Mouse (Mus musculus) embryonic facial prominence, embryonic 14.5 days (tissue): Measurements from ENCODE around the gene Cacng1. TPM values are rescaled to one million over a fixed set of nuclear protein-coding genes. Genes with fewer than 3 reads are reported as not detected.

ENCODE experiments used
- ATAC-seq: fragments of 200-750 bp; cut with Nextera tagmentation; 2 replicates; pipeline ENCODE4 v1.8.0; 2017; ENCODE audit warnings: low read depth, moderate number of reproducible peaks, moderate TSS enrichment
- DNase-seq: peaks from one replicate; pipeline ENCODE4 v3.0.0-alpha.2; 2015; ENCODE audit warnings: low spot score
- H3K27ac ChIP-seq: fragments of 300-500 bp; sonication (generic); replicated peaks from 2 replicates; pipeline ENCODE4 v1.5.1; 2014; ENCODE audit warnings: low read depth, mild to moderate bottlenecking, low read length, moderate library complexity
- H3K27me3 ChIP-seq: fragments of 300-500 bp; sonication (generic); replicated peaks from 2 replicates; pipeline ENCODE4 v1.6.1; 2014; ENCODE audit warnings: low read length; ENCODE audit not compliant: control insufficient read depth, insufficient read depth
- H3K36me3 ChIP-seq: fragments of 300-500 bp; sonication (generic); 2 replicates; pipeline ENCODE4 v1.6.1; 2014; ENCODE audit warnings: low read length, mixed read lengths; ENCODE audit not compliant: control insufficient read depth, insufficient read depth
- H3K4me1 ChIP-seq: fragments of 300-500 bp; sonication (generic); 2 replicates; pipeline ENCODE4 v1.6.1; 2014; ENCODE audit warnings: antibody characterized with exemption, low read length; ENCODE audit not compliant: control insufficient read depth, insufficient read depth
- H3K4me2 ChIP-seq: fragments of 300-500 bp; sonication (generic); 2 replicates; pipeline ENCODE4 v1.6.1; 2014; ENCODE audit warnings: low read depth, mild to moderate bottlenecking, low read length, moderate library complexity, mixed read lengths
- H3K4me3 ChIP-seq: fragments of 300-500 bp; sonication (generic); 2 replicates; pipeline ENCODE4 v1.5.1; 2014; ENCODE audit warnings: low read depth, mild to moderate bottlenecking, low read length
- H3K9ac ChIP-seq: fragments of 300-500 bp; sonication (generic); 2 replicates; pipeline ENCODE4 v1.6.1; 2014; ENCODE audit warnings: low read depth, mild to moderate bottlenecking, low read length, moderate library complexity, mixed read lengths
- H3K9me3 ChIP-seq: fragments of 300-500 bp; sonication (generic); 2 replicates; pipeline ENCODE4 v1.6.1; 2016; ENCODE audit warnings: low read length; ENCODE audit not compliant: control insufficient read depth
- WGBS: fragments of 180-500 bp; shearing (Covaris S2); extraction: QIAGEN DNeasy Blood & Tissue Kit; methylation state at CpG from one replicate; pipeline ENCODE4 v1.1.7; 2014; 5-methylcytosine and 5-hydroxymethylcytosine counted together
- polyA plus RNA-seq: library from polyadenylated mRNA; unstranded; fragments of >200 nt; fragmentation: Nextera tagmentation; extraction: Ambion mirVana; gene quantifications from 2 replicates; pipeline ENCODE4 v1.2.1, GENCODE M21; 2014

The Cacng1 gene
- polyA plus RNA-seq, 1 experiment from 2014 or later, result 41.8 TPM

- Histone ChIP-seq H3K9me3 (no peaks in the 10 kb centered on the region), H3K4me3 (no peak overlapping the region), H3K4me1 (no peaks in the 10 kb centered on the region), H3K27me3 (no peaks in the 10 kb centered on the region), H3K9ac (no peak overlapping the region), H3K27ac (no peak overlapping the region), H3K4me2 (no peak overlapping the region), H3K36me3 (peaks cover 44% of the 10 kb centered on the region)
- ATAC-seq, result no peak
- 89% methylated on average over 10 of the region's 10 CpGs for WGBS
- DNase-seq, result no peak
Measured at GRCm38 (mm10) chr11:107675246-107675645, 41.1 kb downstream of the Cacng1 start.

GRCm38 (mm10) chr11:107674601-107675000 is 41.7 kb downstream of the Cacng1 start:
- H3K27me3 ChIP-seq, result no peaks in the 10 kb centered on the region
- no peak overlapping the region for H3K4me3 ChIP-seq
- no peaks in the 10 kb centered on the region for H3K9me3 ChIP-seq
- WGBS, result 89% methylated on average over 8 of the region's 8 CpGs
- peaks cover 50% of the 10 kb centered on the region for H3K36me3 ChIP-seq
- DNase-seq (no peak), ATAC-seq (no peak)
- H3K27ac ChIP-seq, result no peak overlapping the region
- no peak overlapping the region for H3K9ac ChIP-seq
- H3K4me1 ChIP-seq, result no peaks in the 10 kb centered on the region
- H3K4me2 ChIP-seq, result no peak overlapping the region

GRCm38 (mm10) chr11:107674006-107674405 is 42.3 kb downstream of the Cacng1 start:
- no peak overlapping the region for H3K4me2 ChIP-seq
- no peak for DNase-seq
- peaks cover 54% of the 10 kb centered on the region for H3K36me3 ChIP-seq
- H3K4me1 ChIP-seq, result no peaks in the 10 kb centered on the region
- no peak overlapping the region for H3K9ac ChIP-seq
- no peaks in the 10 kb centered on the region for H3K9me3 ChIP-seq
- H3K27ac ChIP-seq, result no peak overlapping the region
- ATAC-seq, result no peak
- WGBS, result 77% methylated on average over 5 of the region's 5 CpGs
- H3K27me3 ChIP-seq, result no peaks in the 10 kb centered on the region
- no peak overlapping the region for H3K4me3 ChIP-seq

GRCm38 (mm10) chr11:107668977-107669376 is 47.3 kb downstream of the Cacng1 start:
- no peaks in the 10 kb centered on the region for H3K4me1 ChIP-seq
- no peak overlapping the region for H3K4me3 ChIP-seq
- peaks cover 90% of the 10 kb centered on the region for H3K36me3 ChIP-seq
- DNase-seq (peak; percentile 70), ATAC-seq (no peak; the same call in 1 of the 2 replicates)
- 60% methylated on average over 4 of the region's 4 CpGs for WGBS
- no peaks in the 10 kb centered on the region for H3K27me3 ChIP-seq
- H3K27ac ChIP-seq, result no peak overlapping the region
- no peaks in the 10 kb centered on the region for H3K9me3 ChIP-seq
- H3K4me2 ChIP-seq, result no peak overlapping the region
- H3K9ac ChIP-seq, result no peak overlapping the region

- Histone ChIP-seq H3K27me3 (no peaks in the 10 kb centered on the region), H3K4me1 (no peaks in the 10 kb centered on the region), H3K4me2 (no peak overlapping the region), H3K27ac (no peak overlapping the region), H3K9ac (no peak overlapping the region), H3K36me3 (peaks cover 90% of the 10 kb centered on the region), H3K9me3 (no peaks in the 10 kb centered on the region), H3K4me3 (no peak overlapping the region)
- ATAC-seq, result no peak
- no peak for DNase-seq
- WGBS, result 90% methylated on average over 6 of the region's 6 CpGs
Measured at GRCm38 (mm10) chr11:107668223-107668622, 48.1 kb downstream of the Cacng1 start.

GRCm38 (mm10) chr11:107667542-107667941 is 48.8 kb downstream of the Cacng1 start:
- Histone ChIP-seq H3K4me1 (no peaks in the 10 kb centered on the region), H3K9ac (no peak overlapping the region), H3K4me3 (no peak overlapping the region), H3K36me3 (peaks cover 87% of the 10 kb centered on the region), H3K27ac (no peak overlapping the region), H3K27me3 (no peaks in the 10 kb centered on the region), H3K4me2 (no peak overlapping the region), H3K9me3 (no peaks in the 10 kb centered on the region)
- 83% methylated on average over 2 of the region's 2 CpGs for WGBS
- DNase-seq (no peak), ATAC-seq (no peak)

GRCm38 (mm10) chr11:107662666-107663065 is 53.7 kb downstream of the Cacng1 start:
- DNase-seq, result no peak
- Histone ChIP-seq H3K27ac (no peak overlapping the region), H3K9me3 (no peaks in the 10 kb centered on the region), H3K9ac (no peak overlapping the region), H3K4me2 (no peak overlapping the region), H3K4me1 (no peaks in the 10 kb centered on the region), H3K36me3 (peaks cover 70% of the 10 kb centered on the region), H3K4me3 (no peak overlapping the region), H3K27me3 (no peaks in the 10 kb centered on the region)
- ATAC-seq, result no peak
- 80% methylated on average over 5 of the region's 5 CpGs for WGBS

- DNase-seq (no peak), ATAC-seq (no peak)
- WGBS, result 93% methylated on average over 4 of the region's 4 CpGs
- Histone ChIP-seq H3K27me3 (no peaks in the 10 kb centered on the region), H3K27ac (no peak overlapping the region), H3K4me2 (no peak overlapping the region), H3K9ac (no peak overlapping the region), H3K4me1 (no peaks in the 10 kb centered on the region), H3K9me3 (no peaks in the 10 kb centered on the region), H3K4me3 (no peak overlapping the region), H3K36me3 (peaks cover 67% of the 10 kb centered on the region)
Measured at GRCm38 (mm10) chr11:107660452-107660851, 55.9 kb downstream of the Cacng1 start.

GRCm38 (mm10) chr11:107657117-107657516 is 59.2 kb downstream of the Cacng1 start:
- H3K27ac ChIP-seq, result no peak overlapping the region
- 71% methylated on average over 5 of the region's 5 CpGs for WGBS
- DNase-seq (no peak), ATAC-seq (no peak)
- no peaks in the 10 kb centered on the region for H3K27me3 ChIP-seq
- no peaks in the 10 kb centered on the region for H3K9me3 ChIP-seq
- H3K4me2 ChIP-seq, result no peak overlapping the region
- H3K4me3 ChIP-seq, result no peak overlapping the region
- H3K4me1 ChIP-seq, result no peaks in the 10 kb centered on the region
- H3K9ac ChIP-seq, result no peak overlapping the region
- H3K36me3 ChIP-seq, result peaks cover 57% of the 10 kb centered on the region
